Mouse (Mus musculus) right cerebral cortex, postnatal 25 days (tissue): ENCODE measurements at regions not wholly inside any gene's neighbourhood (a gene's known extent, or its start where the extent isn't known, plus 50 kb on each side); places are given as distances from the start of the nearest gene placed in this dataset.

Experiments used
- DNase-seq: peaks from one replicate; pipeline ENCODE4 v3.0.0; 2022

GRCm38 (mm10) chr1:77748483-77749465, 233.9 kb upstream of the Epha4 start:
- no peak for DNase-seq

GRCm38 (mm10) chr1:77732099-77732498, 217.2 kb upstream of the Epha4 start:
- no peak for DNase-seq

GRCm38 (mm10) chr1:77727561-77727960, 212.7 kb upstream of the Epha4 start:
- no peak for DNase-seq

- DNase-seq: no peak
Observed at GRCm38 (mm10) chr1:77723246-77723645, 208.4 kb upstream of the Epha4 start.

- DNase-seq: no peak
Observed at GRCm38 (mm10) chr1:77720859-77721258, 206.0 kb upstream of the Epha4 start.

- no peak for DNase-seq
Observed at GRCm38 (mm10) chr1:77713001-77713400, 198.1 kb upstream of the Epha4 start.

GRCm38 (mm10) chr1:77708202-77709020, 193.5 kb upstream of the Epha4 start:
- DNase-seq: no peak

- DNase-seq: no peak
Observed at GRCm38 (mm10) chr1:77695228-77696018, 180.5 kb upstream of the Epha4 start.

GRCm38 (mm10) chr1:77663345-77663744, 148.5 kb upstream of the Epha4 start:
- DNase-seq: peak; percentile 12

- DNase-seq: no peak
Observed at GRCm38 (mm10) chr1:77660436-77660835, 145.5 kb upstream of the Epha4 start.

GRCm38 (mm10) chr1:77637025-77637424, 122.1 kb upstream of the Epha4 start:
- DNase-seq: no peak

- no peak for DNase-seq
Observed at GRCm38 (mm10) chr1:77629496-77630281, 114.8 kb upstream of the Epha4 start.

GRCm38 (mm10) chr1:77628861-77629260, 114.0 kb upstream of the Epha4 start:
- no peak for DNase-seq

GRCm38 (mm10) chr1:77617490-77617889, 102.6 kb upstream of the Epha4 start:
- DNase-seq: no peak

GRCm38 (mm10) chr1:77600509-77600908, 85.6 kb upstream of the Epha4 start:
- no peak for DNase-seq

- DNase-seq: no peak
Observed at GRCm38 (mm10) chr1:77592649-77593048, 77.8 kb upstream of the Epha4 start.

- DNase-seq: no peak
Observed at GRCm38 (mm10) chr1:77592248-77592647, 77.4 kb upstream of the Epha4 start.

- no peak for DNase-seq
Observed at GRCm38 (mm10) chr1:77589423-77589822, 74.5 kb upstream of the Epha4 start.

GRCm38 (mm10) chr1:77585520-77585919, 70.6 kb upstream of the Epha4 start:
- no peak for DNase-seq

GRCm38 (mm10) chr1:77568081-77568480, 53.2 kb upstream of the Epha4 start:
- DNase-seq: no peak

GRCm38 (mm10) chr1:77567657-77568056, 52.8 kb upstream of the Epha4 start:
- DNase-seq: no peak
